Mouse (Mus musculus) liver, embryonic 14.5 days (tissue): Measurements from ENCODE around the gene Itgad.

Source experiments
- CTCF ChIP-seq: IDR thresholded peaks from 2 replicates; pipeline ENCODE4 v1.5.1; 2016; ENCODE audit warnings: antibody characterized with exemption, low read depth, control low read depth
- EP300 ChIP-seq: IDR thresholded peaks from 2 replicates; pipeline ENCODE4 v1.6.1; 2016; ENCODE audit warnings: antibody characterized with exemption, low read depth

DNA sequence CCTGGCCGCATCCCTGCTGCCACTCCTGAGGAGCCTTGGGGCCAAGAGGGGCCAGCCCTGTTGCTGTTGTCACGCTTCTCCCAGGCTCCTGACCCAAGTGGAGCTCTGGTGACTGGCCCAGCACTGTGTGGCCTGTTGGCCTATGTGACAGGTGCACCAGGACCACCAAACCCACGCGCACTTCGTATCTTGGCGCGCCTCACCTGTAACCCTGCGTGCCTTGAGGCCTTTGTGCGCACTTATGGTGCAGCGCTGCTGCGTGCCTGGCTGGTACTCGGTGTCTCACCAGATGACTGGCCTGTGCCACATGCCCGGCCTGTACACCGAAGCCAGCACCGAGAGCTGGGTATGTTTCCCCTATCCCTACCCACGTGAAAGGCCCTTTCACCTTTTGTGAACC, 88.2 kb downstream of the Itgad start:
- TF ChIP-seq CTCF (no peak), EP300 (no peak)
